Mouse (Mus musculus): ENCODE measurements around the gene Gm3667. TPM values are rescaled to one million over a fixed set of nuclear protein-coding genes. Genes with fewer than 3 reads are reported as not detected.

Gene Gm3667
- 3.1 and 4.0 TPM in 2 replicates for polyA plus RNA-seq (2015; fragmentation: Nextera tagmentation; extraction: Ambion mirVana)

GRCm38 (mm10) chr14:6889521-6890012 lies at the start of gene Gm3667:
TSS of gene Gm3667 (minus strand) at chr14:6889962.

GRCm38 (mm10) chr14:6840211-6840610 lies 49.6 kb downstream of the Gm3667 start, which contains the start of gene Gm3642:
TSS of gene Gm3642 (minus strand) at chr14:6840311.

Other genes starting within 250 kb of the Gm3667 start
- gene Gm10251, start 205.8 kb downstream of the Gm3667 start, polyA plus RNA-seq (2015; fragmentation: Nextera tagmentation; extraction: Ambion mirVana): not detected in 2 replicates
- not detected in 2 replicates for gene Gm8050, start 169.7 kb downstream of the Gm3667 start, polyA plus RNA-seq (2015; fragmentation: Nextera tagmentation; extraction: Ambion mirVana)
- 5.2 and 5.5 TPM in 2 replicates for gene Gm3636, start 147.6 kb downstream of the Gm3667 start, polyA plus RNA-seq (2015; fragmentation: Nextera tagmentation; extraction: Ambion mirVana)
- not detected in 2 replicates for gene Gm8362, start 115.6 kb downstream of the Gm3667 start, polyA plus RNA-seq (2015; fragmentation: Nextera tagmentation; extraction: Ambion mirVana)
- gene Gm3642, start 49.7 kb downstream of the Gm3667 start, polyA plus RNA-seq (2015; fragmentation: Nextera tagmentation; extraction: Ambion mirVana): 0.09 TPM in 1 of 2 replicates, not detected in the other
- not detected in 2 replicates for gene Gm6356, start 83.9 kb upstream of the Gm3667 start, polyA plus RNA-seq (2015; fragmentation: Nextera tagmentation; extraction: Ambion mirVana)
- 0.19 and 0.24 TPM in 2 replicates for gene Gm10406, start 137.5 kb upstream of the Gm3667 start, polyA plus RNA-seq (2015; fragmentation: Nextera tagmentation; extraction: Ambion mirVana)
- not detected in 2 replicates for gene Gm3685, start 155.0 kb upstream of the Gm3667 start, polyA plus RNA-seq (2015; fragmentation: Nextera tagmentation; extraction: Ambion mirVana)
- gene Gm3696, start 210.7 kb upstream of the Gm3667 start, polyA plus RNA-seq (2015; fragmentation: Nextera tagmentation; extraction: Ambion mirVana): 1.1 and 1.2 TPM in 2 replicates
- gene Gm6676, start 235.4 kb upstream of the Gm3667 start, polyA plus RNA-seq (2015; fragmentation: Nextera tagmentation; extraction: Ambion mirVana): not detected in 2 replicates

All from skeletal muscle tissue, postnatal 0 days (tissue).